In the genomic region with DNA sequence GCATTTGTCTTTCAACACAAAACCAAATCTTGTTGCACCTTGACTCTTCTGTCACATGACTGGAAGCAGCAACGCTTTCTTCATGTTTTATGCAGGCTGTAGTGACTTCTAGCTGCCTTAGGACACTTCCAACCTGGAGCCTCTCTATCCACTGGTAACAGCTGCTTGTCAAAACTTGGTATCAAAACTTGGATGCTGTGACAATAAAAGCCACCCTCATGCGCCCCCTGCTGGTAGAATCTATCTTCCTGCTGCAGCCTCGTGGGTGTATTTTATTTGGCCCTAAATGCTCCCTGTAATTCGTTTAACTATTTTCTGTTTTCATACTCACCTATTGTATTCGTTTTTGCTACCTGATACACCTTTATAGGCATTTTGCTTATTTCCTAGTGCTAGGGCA, we compare ENCODE assay signal across 8 mouse cellular contexts. TPM values are rescaled to one million over a fixed set of nuclear protein-coding genes. Genes with fewer than 3 reads are reported as not detected.
DNase-seq lines count a peak whose midpoint lies in the region; ATAC-seq and TF ChIP-seq lines count a peak whose summit lies in the region.

No protein-coding gene starts in this region.

- H3K4me1 ChIP-seq in E14TG2a.4 (replicated peaks; ENCODE audit: low read depth, low read length), result peaks cover 39% of the 10 kb centered on the region
- no peaks in the 10 kb centered on the region for H3K4me1 ChIP-seq in lung, embryonic 16.5 days (replicated peaks; ENCODE audit: control insufficient read depth, insufficient read depth, low read length)

- peak; percentile 90 for DNase-seq in 3T3-L1 (ENCODE audit: low read depth, low spot score)
- peak; percentile 53 for DNase-seq in c-Kit-positive CD71-negative TER-119-negative erythroid progenitor cells, embryonic 14.5 days (ENCODE audit: low read depth)
- peak; percentile 84 for DNase-seq in gastrocnemius, adult 2 months
- DNase-seq in kidney, postnatal 36 days, result peak; percentile 78 to 92
- DNase-seq in right cerebral cortex, postnatal 14 days, result peak; percentile 79
- peak; percentile 85 for DNase-seq in urinary bladder, postnatal 25 days (ENCODE audit: low spot score)

- peak; percentile 89 for TF ChIP-seq CTCF in E14TG2a.4 (conservative IDR thresholded peaks at IDR 0.05; ENCODE audit: low read length)
- TF ChIP-seq CTCF in gastrocnemius, adult 2 months (IDR thresholded peaks at IDR 0.05), result peak; percentile 93

- H3K27ac ChIP-seq in gastrocnemius, adult 2 months, result no peak overlapping the region
- H3K27ac ChIP-seq in lung, embryonic 16.5 days (ENCODE audit: low read length), result no peak overlapping the region

- H3K4me3 ChIP-seq in E14TG2a.4 (replicated peaks; ENCODE audit: low read length), result no peak overlapping the region
- H3K4me3 ChIP-seq in gastrocnemius, adult 2 months, result no peak overlapping the region
- no peak overlapping the region for H3K4me3 ChIP-seq in lung, embryonic 16.5 days (ENCODE audit: low read length)

- 10% methylated on average over 5 of the region's 5 CpGs for WGBS in lung, embryonic 16.5 days

- no peaks in the 10 kb centered on the region for H3K9me3 ChIP-seq in E14TG2a.4 (ENCODE audit: low read length)
- no peaks in the 10 kb centered on the region for H3K9me3 ChIP-seq in lung, embryonic 16.5 days (ENCODE audit: control insufficient read depth, low read length)

- peak; percentile 36; the same call in 1 of the 2 replicates for ATAC-seq in lung, embryonic 16.5 days (ENCODE audit: low read depth)

- intact Hi-C loops in gastrocnemius, adult 2 months (cut with DNase I), result loop anchor here (1.0 to 2.0 kb wide), 3 partner anchors 39 to 198 kb away; no protein-coding TSS in a partner anchor

- no peak overlapping the region for H3K9ac ChIP-seq in lung, embryonic 16.5 days (ENCODE audit: low read length)

- H3K27me3 ChIP-seq in E14TG2a.4 (ENCODE audit: insufficient read depth, low read length), result peaks cover 11% of the 10 kb centered on the region
- H3K27me3 ChIP-seq in lung, embryonic 16.5 days (ENCODE audit: control insufficient read depth, insufficient read depth, low read depth, low read length), result no peaks in the 10 kb centered on the region

- no peaks in the 10 kb centered on the region for H3K36me3 ChIP-seq in E14TG2a.4 (ENCODE audit: insufficient read depth, low read length)
- no peaks in the 10 kb centered on the region for H3K36me3 ChIP-seq in lung, embryonic 16.5 days (ENCODE audit: control insufficient read depth, insufficient read depth, low read length)

- no peak overlapping the region for H3K4me2 ChIP-seq in lung, embryonic 16.5 days (ENCODE audit: low read depth, low read length)

RNA-seq across cellular contexts. Expression of a gene that starts 9.3 kb away (rescaled TPM):
- 1,000 to 10,000 TPM; 3,559 to 3,570 TPM for total RNA-seq in gastrocnemius, adult 2 months (2021)
- 18.4 and 18.9 TPM in 2 replicates for polyA plus RNA-seq in lung, embryonic 16.5 days (2015; fragmentation: Nextera tagmentation; extraction: Ambion mirVana)

RNA-seq across cellular contexts. Expression of a gene that starts 21.8 kb away (rescaled TPM):
- 10 to 100 TPM; 24.2 to 32.1 TPM for total RNA-seq in gastrocnemius, adult 2 months (2021)
- 146 and 147 TPM in 2 replicates for polyA plus RNA-seq in lung, embryonic 16.5 days (2015; fragmentation: Nextera tagmentation; extraction: Ambion mirVana)
